Mouse (Mus musculus): ENCODE results near the gene Gp1bb.

Gp1bb gene

GRCm38 (mm10) chr16:18622019-18622418 is at the start of gene Gp1bb:
TSS of gene Gp1bb (minus strand) at chr16:18622403.
- no peak for DNase-seq (ENCODE audit: low read depth, low spot score)

GRCm38 (mm10) chr16:18669914-18670313 is 47.7 kb upstream of the Gp1bb start:
- no peak for DNase-seq (ENCODE audit: low read depth, low spot score)

GRCm38 (mm10) chr16:18658597-18658996 is 36.4 kb upstream of the Gp1bb start:
- DNase-seq (ENCODE audit: low read depth, low spot score): no peak

GRCm38 (mm10) chr16:18655372-18656098 is 33.3 kb upstream of the Gp1bb start:
- DNase-seq (ENCODE audit: low read depth, low spot score): no peak

- no peak for DNase-seq (ENCODE audit: low read depth, low spot score)
Observed at GRCm38 (mm10) chr16:18653290-18654160, 31.3 kb upstream of the Gp1bb start.

- no peak for DNase-seq (ENCODE audit: low read depth, low spot score)
Observed at GRCm38 (mm10) chr16:18649126-18649525, 26.9 kb upstream of the Gp1bb start.

GRCm38 (mm10) chr16:18645329-18645728 is 23.1 kb upstream of the Gp1bb start:
- DNase-seq (ENCODE audit: low read depth, low spot score): no peak

- no peak for DNase-seq (ENCODE audit: low read depth, low spot score)
Observed at GRCm38 (mm10) chr16:18644485-18644884, 22.3 kb upstream of the Gp1bb start.

GRCm38 (mm10) chr16:18643406-18643998 is 21.3 kb upstream of the Gp1bb start:
- no peak for DNase-seq (ENCODE audit: low read depth, low spot score)

GRCm38 (mm10) chr16:18642897-18643296 is 20.7 kb upstream of the Gp1bb start:
- DNase-seq (ENCODE audit: low read depth, low spot score): no peak

GRCm38 (mm10) chr16:18642291-18642690 is 20.1 kb upstream of the Gp1bb start:
- DNase-seq (ENCODE audit: low read depth, low spot score): no peak

GRCm38 (mm10) chr16:18639382-18639929 is 17.3 kb upstream of the Gp1bb start:
- no peak for DNase-seq (ENCODE audit: low read depth, low spot score)

- DNase-seq (ENCODE audit: low read depth, low spot score): no peak
Observed at GRCm38 (mm10) chr16:18638396-18638795, 16.2 kb upstream of the Gp1bb start.

GRCm38 (mm10) chr16:18636804-18637203 is 14.6 kb upstream of the Gp1bb start:
- no peak for DNase-seq (ENCODE audit: low read depth, low spot score)

- no peak for DNase-seq (ENCODE audit: low read depth, low spot score)
Observed at GRCm38 (mm10) chr16:18636401-18636800, 14.2 kb upstream of the Gp1bb start.

- DNase-seq (ENCODE audit: low read depth, low spot score): no peak
Observed at GRCm38 (mm10) chr16:18633333-18633732, 11.1 kb upstream of the Gp1bb start.

GRCm38 (mm10) chr16:18632816-18633215 is 10.6 kb upstream of the Gp1bb start:
- no peak for DNase-seq (ENCODE audit: low read depth, low spot score)

GRCm38 (mm10) chr16:18632059-18632458 is 9.9 kb upstream of the Gp1bb start:
- DNase-seq (ENCODE audit: low read depth, low spot score): no peak

- DNase-seq (ENCODE audit: low read depth, low spot score): no peak
Observed at GRCm38 (mm10) chr16:18631141-18631540, 8.9 kb upstream of the Gp1bb start.

- no peak for DNase-seq (ENCODE audit: low read depth, low spot score)
Observed at GRCm38 (mm10) chr16:18630291-18630690, 8.1 kb upstream of the Gp1bb start.

- DNase-seq (ENCODE audit: low read depth, low spot score): peak; percentile 41
Observed at GRCm38 (mm10) chr16:18629390-18630231, 7.4 kb upstream of the Gp1bb start, which contains the start of gene Sept5. TSS of gene Sept5 (minus strand) at chr16:18629954.
